Mouse (Mus musculus) liver, embryonic 14.5 days (tissue): Measurements from ENCODE around the gene Rsph10b. TPM values are rescaled to one million over a fixed set of nuclear protein-coding genes. Genes with fewer than 3 reads are reported as not detected.

Experiments used
- ATAC-seq: fragments of 200-750 bp; cut with Nextera tagmentation; 2 replicates; pipeline ENCODE4 v1.8.0; 2017; ENCODE audit warnings: moderate number of reproducible peaks, mild to moderate bottlenecking, moderate library complexity; ENCODE audit not compliant: insufficient read depth
- DNase-seq, 3 experiments: peaks; one replicate each; pipeline ENCODE4 v3.0.0-alpha.2; 2012 to 2013; ENCODE audit warnings: low read depth in 3 of 3, low spot score in 3 of 3
- H3K27ac ChIP-seq: fragments of 300-500 bp; sonication (generic); 2 replicates; pipeline ENCODE4 v1.5.1; 2014; ENCODE audit warnings: moderate library complexity, mild to moderate bottlenecking, control low read depth, inconsistent platforms
- H3K27me3 ChIP-seq: fragments of 300-500 bp; sonication (generic); 2 replicates; pipeline ENCODE4 v1.6.1; 2014; ENCODE audit warnings: mild to moderate bottlenecking, low read length, moderate library complexity; ENCODE audit not compliant: control insufficient read depth, insufficient read depth
- H3K36me3 ChIP-seq: fragments of 300-500 bp; sonication (generic); replicated peaks from 2 replicates; pipeline ENCODE4 v1.6.1; 2014; ENCODE audit warnings: low read depth; ENCODE audit not compliant: control insufficient read depth, insufficient read depth
- H3K4me1 ChIP-seq, 2 experiments: fragments of 200-500 bp in 1 of 2; fragments of 300-500 bp in 1 of 2; sonication (generic) in 1 of 2; replicated peaks; 2 replicates each; pipeline ENCODE4 v1.6.1; 2012 to 2014; ENCODE audit warnings: antibody characterized with exemption in 1 of 2, inconsistent platforms in 1 of 2, low read length in 1 of 2; ENCODE audit not compliant: control insufficient read depth in 2 of 2, insufficient read depth in 2 of 2
- H3K4me2 ChIP-seq: fragments of 300-500 bp; sonication (generic); 2 replicates; pipeline ENCODE4 v1.6.1; 2014; ENCODE audit warnings: low read depth, mild to moderate bottlenecking, control low read depth, moderate library complexity
- H3K4me3 ChIP-seq, 2 experiments: fragments of 200-500 bp in 1 of 2; fragments of 300-500 bp in 1 of 2; sonication (generic) in 1 of 2; 2 replicates each; pipeline ENCODE4 v1.5.1; 2012 to 2014; ENCODE audit warnings: low read depth in 2 of 2, low read length in 2 of 2, mild to moderate bottlenecking in 2 of 2, control low read depth in 1 of 2, inconsistent platforms in 1 of 2, moderate library complexity in 1 of 2; ENCODE audit not compliant: insufficient read depth in 1 of 2
- H3K9ac ChIP-seq: fragments of 300-500 bp; sonication (generic); replicated peaks from 2 replicates; pipeline ENCODE4 v1.6.1; 2014; ENCODE audit warnings: mild to moderate bottlenecking, control low read depth, moderate library complexity
- H3K9me3 ChIP-seq: fragments of 300-500 bp; sonication (generic); 2 replicates; pipeline ENCODE4 v1.6.1; 2016; ENCODE audit warnings: low read length, mixed read lengths; ENCODE audit not compliant: control insufficient read depth
- CTCF ChIP-seq: IDR thresholded peaks from 2 replicates; pipeline ENCODE4 v1.5.1; 2016; ENCODE audit warnings: antibody characterized with exemption, low read depth, control low read depth
- EP300 ChIP-seq: IDR thresholded peaks from 2 replicates; pipeline ENCODE4 v1.6.1; 2016; ENCODE audit warnings: antibody characterized with exemption, low read depth
- WGBS: fragments of 180-500 bp; shearing (Covaris S2); extraction: QIAGEN DNeasy Blood & Tissue Kit; methylation state at CpG from one replicate; pipeline ENCODE4 v1.1.7; 2014; ENCODE audit not compliant: insufficient replicate concordance; 5-methylcytosine and 5-hydroxymethylcytosine counted together
- polyA plus RNA-seq, 2 experiments: library from polyadenylated mRNA; depleted of rRNA in 1 of 2; stranded (reverse) in 1 of 2; unstranded in 1 of 2; fragments of >200 nt; fragmentation: Nextera tagmentation in 1 of 2; extraction: Ambion mirVana in 1 of 2; gene quantifications; 2 replicates each; pipeline versions ENCODE4 v1.2.1 to v1.2.3; 2012 to 2014

The Rsph10b gene
- polyA plus RNA-seq, 2 experiments = 0.44 to 0.66 TPM

DNA sequence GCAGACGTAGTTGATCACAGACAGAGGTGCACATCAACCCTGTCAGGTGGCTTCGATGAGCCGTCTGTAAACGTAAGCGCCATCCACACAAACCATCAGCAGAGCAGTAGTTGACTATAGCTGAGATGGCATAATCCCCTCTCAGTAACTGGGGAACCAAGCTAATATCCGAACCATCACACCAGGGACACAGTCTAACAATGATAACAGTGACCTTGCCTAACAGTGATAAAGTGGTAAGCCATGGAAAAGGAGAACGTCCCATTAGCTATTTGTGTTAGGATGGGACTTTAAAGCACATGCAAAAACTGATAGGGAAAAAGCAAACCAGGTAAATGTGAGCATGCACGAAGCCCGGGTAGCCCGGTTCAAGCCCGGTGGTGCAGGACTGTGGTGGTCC lies 43.4 kb downstream of the Rsph10b start:
- Histone ChIP-seq H3K4me2 (peak overlapping the region; percentile 53), H3K27ac (peak overlapping the region; percentile 81), H3K27me3 (no peaks in the 10 kb centered on the region), H3K9me3 (no peaks in the 10 kb centered on the region), H3K36me3 (no peaks in the 10 kb centered on the region), H3K4me1 (peaks cover 43 to 52% of the 10 kb centered on the region in 2 experiments), H3K4me3 (no peak overlapping the region), H3K9ac (no peak overlapping the region; the same call in 1 of the 2 replicates)
- 71% methylated on average over 11 of the region's 11 CpGs for WGBS
- DNase-seq (peak in 2 of 3 experiments; percentile 19 to 42), ATAC-seq (peak; percentile 65)
- no peak for TF ChIP-seq CTCF
- TF ChIP-seq EP300 = 0 out of 2 replicates have a peak, but pooled peaks have one; percentile 23

DNA sequence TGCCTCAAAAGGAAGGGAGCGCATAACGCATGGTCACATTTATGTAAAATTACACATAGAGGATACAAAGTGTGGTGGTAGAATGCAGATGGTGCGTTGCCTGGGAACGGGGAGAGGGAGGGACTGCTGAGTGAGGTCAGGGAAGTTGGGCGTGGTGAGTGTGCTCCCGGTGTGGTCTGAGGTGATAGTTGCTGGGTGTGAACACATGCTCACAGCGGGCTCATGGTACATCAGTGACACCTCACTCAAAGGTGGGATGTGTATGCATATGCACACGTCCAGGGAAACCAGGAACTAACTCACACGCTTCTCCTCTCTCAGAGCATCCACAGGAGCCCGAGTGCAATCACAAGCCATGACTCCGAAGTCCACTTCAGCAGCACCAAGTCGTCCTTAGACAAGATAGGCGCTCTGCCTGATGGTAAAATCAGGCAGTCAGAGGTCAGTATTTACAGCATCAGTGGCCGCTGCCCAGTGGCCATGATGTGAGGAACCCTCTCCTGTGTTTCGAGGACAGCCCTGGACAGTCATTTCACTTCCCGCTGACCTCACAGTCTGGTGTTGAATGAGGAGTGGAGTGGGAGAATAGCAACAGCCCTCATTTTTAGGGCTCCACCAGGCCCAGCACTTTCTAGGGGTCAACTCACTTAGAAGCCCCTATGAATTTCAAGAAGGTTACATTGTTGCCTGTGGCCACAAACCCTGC lies 44.0 kb downstream of the Rsph10b start:
- peak overlapping the region; percentile 81 for H3K27ac ChIP-seq
- H3K4me3 ChIP-seq = no peak overlapping the region
- TF ChIP-seq CTCF (no peak), EP300 (no peak; the same call in 1 of the 2 replicates)
- H3K4me1 ChIP-seq = peaks cover 42 to 52% of the 10 kb centered on the region in 2 experiments
- 49% methylated on average over 16 of the region's 16 CpGs for WGBS
- ATAC-seq = peak; percentile 90
- no peaks in the 10 kb centered on the region for H3K36me3 ChIP-seq
- H3K4me2 ChIP-seq = peak overlapping the region; percentile 53
- peak; percentile 83 for DNase-seq
- peak overlapping the region; percentile 44 for H3K9ac ChIP-seq
- no peaks in the 10 kb centered on the region for H3K9me3 ChIP-seq
- H3K27me3 ChIP-seq = no peaks in the 10 kb centered on the region

DNA sequence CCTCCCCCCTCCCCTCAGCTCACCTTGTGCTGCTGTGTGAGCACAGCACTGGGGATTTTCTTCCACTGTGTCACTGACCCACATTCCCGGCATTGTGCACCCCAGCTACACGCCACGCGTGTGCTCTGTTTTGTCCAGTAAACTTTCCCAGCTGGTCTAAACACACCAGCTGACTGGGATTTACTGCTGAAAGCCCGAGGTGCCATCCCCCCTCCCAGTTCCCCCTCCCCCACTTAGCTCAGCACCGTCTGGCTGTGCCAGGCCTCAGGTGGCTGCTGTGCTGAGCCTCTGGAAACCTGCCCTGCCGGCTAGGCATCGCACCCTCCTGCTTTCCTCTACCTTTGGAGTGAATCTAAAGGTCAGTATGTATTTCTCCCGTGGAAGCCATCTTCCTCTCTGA lies 48.0 kb downstream of the Rsph10b start:
- WGBS = 66% methylated on average over 9 of the region's 9 CpGs
- DNase-seq (no peak), ATAC-seq (no peak)
- Histone ChIP-seq H3K4me1 (peaks cover 23% of the 10 kb centered on the region in 2 experiments), H3K27me3 (no peaks in the 10 kb centered on the region), H3K27ac (no peak overlapping the region), H3K36me3 (no peaks in the 10 kb centered on the region; the same call in none of the 2 replicates), H3K9ac (no peak overlapping the region), H3K4me2 (no peak overlapping the region), H3K4me3 (no peak overlapping the region), H3K9me3 (no peaks in the 10 kb centered on the region)
- no peak for TF ChIP-seq EP300
- TF ChIP-seq CTCF = no peak

DNA sequence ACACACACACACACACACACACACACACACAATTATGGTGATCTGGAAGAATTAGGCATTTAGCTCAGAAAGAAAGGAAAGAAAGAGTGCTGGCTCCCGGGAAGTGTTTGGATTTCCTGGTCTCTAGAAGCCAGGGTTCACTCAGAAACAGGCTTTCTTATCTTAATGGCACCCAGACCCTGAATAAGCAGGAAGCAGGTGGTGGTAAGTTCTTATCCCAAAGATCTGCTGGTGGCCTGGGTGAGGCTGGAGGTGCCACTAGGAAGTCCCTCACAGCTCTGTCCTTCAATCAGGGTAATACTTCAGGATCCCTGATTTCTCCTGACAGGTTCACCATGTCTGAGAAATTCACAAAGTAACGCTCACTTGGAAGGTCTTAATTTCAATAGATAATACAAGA lies 49.5 kb downstream of the Rsph10b start:
- no peak overlapping the region for H3K4me3 ChIP-seq
- H3K9ac ChIP-seq = no peak overlapping the region
- no peaks in the 10 kb centered on the region for H3K27me3 ChIP-seq
- H3K4me2 ChIP-seq = no peak overlapping the region
- peaks cover 8% of the 10 kb centered on the region in 2 experiments for H3K4me1 ChIP-seq
- H3K36me3 ChIP-seq = peaks cover 4% of the 10 kb centered on the region
- whole genome bisulfite sequencing = 50% methylated on average over 2 of the region's 2 CpGs
- no peaks in the 10 kb centered on the region for H3K9me3 ChIP-seq
- no peak for DNase-seq
- no peak overlapping the region for H3K27ac ChIP-seq
- ATAC-seq = no peak
- TF ChIP-seq CTCF (no peak), EP300 (no peak)

DNA sequence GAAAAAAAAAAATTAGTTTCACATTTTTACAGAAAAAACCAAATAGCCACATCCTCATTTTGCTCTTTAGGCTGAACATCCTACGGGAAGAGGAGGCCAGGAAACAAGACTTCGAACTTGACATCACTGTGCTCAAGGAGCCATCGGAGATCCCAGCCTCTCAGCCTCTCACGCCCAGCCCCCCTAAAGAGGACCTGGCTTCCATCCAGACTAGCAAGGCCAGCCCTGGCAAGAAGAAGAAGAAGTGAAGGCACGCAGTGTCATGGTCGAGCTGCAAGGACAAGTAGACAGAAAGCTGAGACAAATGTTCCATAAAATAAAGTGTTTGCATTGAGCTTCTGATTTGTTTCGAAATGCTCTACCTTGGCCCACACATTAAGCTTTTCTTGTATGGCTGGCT lies 52.5 kb downstream of the Rsph10b start:
- TF ChIP-seq EP300 (no peak), CTCF (no peak)
- 78% methylated on average over 7 of the region's 7 CpGs for WGBS
- DNase-seq (no peak), ATAC-seq (no peak)
- Histone ChIP-seq H3K27me3 (no peaks in the 10 kb centered on the region), H3K4me2 (no peak overlapping the region), H3K36me3 (peaks cover 20% of the 10 kb centered on the region), H3K9ac (no peak overlapping the region), H3K4me1 (no peaks in the 10 kb centered on the region), H3K9me3 (no peaks in the 10 kb centered on the region), H3K27ac (no peak overlapping the region), H3K4me3 (no peak overlapping the region)
